1 mouse cellular context compared by ENCODE assay signal in genomic region chr11:118403951-118404899, GRCm38 (mm10).
A peak's percentile ranks its signal among the peaks of the same experiment; 100 is the strongest.
TF ChIP-seq lines count a peak whose summit lies in the region.

No protein-coding gene starts in this region.

TF ChIP-seq in CH12.LX, 34 proteins besides CTCF, POLR2A, EP300 and RAD21 (continued from another document):
- TF ChIP-seq USF2 (conservative IDR thresholded peaks at IDR 0.05; ENCODE audit: low read depth, low read length), result peak; percentile 49
- TF ChIP-seq PAX5 (IDR thresholded peaks at IDR 0.05; ENCODE audit: low read length), result no peak
- TF ChIP-seq MXI1 (IDR thresholded peaks at IDR 0.05; ENCODE audit: low read depth, low read length), result peak; percentile 81
- 0 out of 2 replicates have a peak, but pooled peaks have one; percentile 66 for TF ChIP-seq KAT2A (IDR thresholded peaks at IDR 0.05; ENCODE audit: insufficient replicate concordance, low read length)
- TF ChIP-seq BHLHE40 (IDR thresholded peaks at IDR 0.05; ENCODE audit: low read depth, low read length), result peak; percentile 96
- 0 out of 2 replicates have a peak, but pooled peaks have one; percentile 56 for TF ChIP-seq POLR2AphosphoS2 (IDR thresholded peaks at IDR 0.05; ENCODE audit: low read depth, low read length)
- peak; percentile 57 for TF ChIP-seq SIN3A (IDR thresholded peaks at IDR 0.05; ENCODE audit: low read length)
- no peak for TF ChIP-seq ZNF384 (IDR thresholded peaks at IDR 0.05; ENCODE audit: low read depth, low read length)
- TF ChIP-seq RCOR1 (conservative IDR thresholded peaks at IDR 0.05; ENCODE audit: low read depth, low read length), result peak; percentile 92
- peak; percentile 95 for TF ChIP-seq IRF4 (IDR thresholded peaks at IDR 0.05; ENCODE audit: low read depth, low read length)
- peak; percentile 64 for TF ChIP-seq ELF1 (IDR thresholded peaks at IDR 0.05; ENCODE audit: low read depth, low read length)
- TF ChIP-seq ETS1 (conservative IDR thresholded peaks at IDR 0.05; ENCODE audit: low read depth, low read length), result peak; percentile 93
- TF ChIP-seq NRF1 (IDR thresholded peaks at IDR 0.05; ENCODE audit: low read depth, low read length), result peak; percentile 51; the same call in 1 of the 2 replicates
- no peak; the same call in 1 of the 2 replicates for TF ChIP-seq NELFE (IDR thresholded peaks at IDR 0.05; ENCODE audit: low read depth, low read length)
- peak; percentile 89 for TF ChIP-seq MEF2A (IDR thresholded peaks at IDR 0.05; ENCODE audit: borderline replicate concordance, low read depth, low read length)
- peak; percentile 56 for TF ChIP-seq MAX (IDR thresholded peaks at IDR 0.05; ENCODE audit: low read length)
- TF ChIP-seq GABPA (IDR thresholded peaks at IDR 0.05; ENCODE audit: insufficient replicate concordance, low read depth, low read length), result no peak
- TF ChIP-seq MAFK (IDR thresholded peaks at IDR 0.05; ENCODE audit: insufficient replicate concordance, low read length), result peak; percentile 66; the same call in 1 of the 2 replicates
- no peak; the same call in 1 of the 2 replicates for TF ChIP-seq JUND (conservative IDR thresholded peaks at IDR 0.05; ENCODE audit: low read depth, low read length)
